Mouse (Mus musculus): ENCODE measurements around the gene Olfr1396. TPM values are rescaled to one million over a fixed set of nuclear protein-coding genes. Genes with fewer than 3 reads are reported as not detected.

Olfr1396 gene
- not detected in 2 replicates for polyA plus RNA-seq (2015; fragmentation: Nextera tagmentation; extraction: Ambion mirVana)

DNA sequence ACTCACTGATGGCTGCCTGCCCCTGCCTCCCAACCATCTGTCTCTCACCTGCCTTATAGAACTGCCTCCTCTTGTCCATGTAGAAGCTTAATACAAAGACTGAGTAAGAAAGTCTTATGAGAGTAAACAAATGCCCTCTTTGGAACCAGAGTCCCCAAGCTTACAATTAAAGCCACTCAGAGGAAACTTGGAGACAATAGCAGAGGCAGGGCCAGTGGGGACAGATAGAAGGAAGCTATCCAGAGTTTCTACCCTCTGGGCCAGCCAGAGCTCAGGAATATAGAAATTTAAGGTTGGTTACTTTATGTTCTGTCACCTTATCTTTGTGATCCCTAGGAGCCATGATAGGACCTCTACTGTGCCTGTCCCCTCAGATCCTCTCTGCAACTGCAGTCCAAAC is at the start of gene Olfr1396:
Gene Olfr1396 (minus strand): TSS at position 101 of the 400 bp plus-strand sequence.
- no peaks in the 10 kb centered on the region for H3K27me3 ChIP-seq
- no peak within 1 kb of the TSS for H3K9ac ChIP-seq
- H3K36me3 ChIP-seq: no peaks in the 10 kb centered on the region
- H3K9me3 ChIP-seq: no peaks in the 10 kb centered on the region
- H3K4me1 ChIP-seq (replicated peaks): no peaks in the 10 kb centered on the region
- no peak within 1 kb of the TSS for H3K4me2 ChIP-seq
- no peak within 1 kb of the TSS for H3K4me3 ChIP-seq
- ATAC-seq (ENCODE audit: low FRiP score): no peak
- H3K27ac ChIP-seq: no peak within 1 kb of the TSS

- H3K9ac ChIP-seq: no peak overlapping the region
- ATAC-seq (ENCODE audit: low FRiP score): no peak
- H3K4me2 ChIP-seq: no peak overlapping the region
- 93% methylated on average over 2 of the region's 2 CpGs for WGBS
- no peak overlapping the region for H3K4me3 ChIP-seq
- H3K36me3 ChIP-seq: no peaks in the 10 kb centered on the region
- no peaks in the 10 kb centered on the region for H3K4me1 ChIP-seq (replicated peaks)
- no peaks in the 10 kb centered on the region for H3K9me3 ChIP-seq
- H3K27me3 ChIP-seq: no peaks in the 10 kb centered on the region
- H3K27ac ChIP-seq: no peak overlapping the region
Measured at GRCm38 (mm10) chr11:49156821-49157814, 42.4 kb upstream of the Olfr1396 start.

DNA sequence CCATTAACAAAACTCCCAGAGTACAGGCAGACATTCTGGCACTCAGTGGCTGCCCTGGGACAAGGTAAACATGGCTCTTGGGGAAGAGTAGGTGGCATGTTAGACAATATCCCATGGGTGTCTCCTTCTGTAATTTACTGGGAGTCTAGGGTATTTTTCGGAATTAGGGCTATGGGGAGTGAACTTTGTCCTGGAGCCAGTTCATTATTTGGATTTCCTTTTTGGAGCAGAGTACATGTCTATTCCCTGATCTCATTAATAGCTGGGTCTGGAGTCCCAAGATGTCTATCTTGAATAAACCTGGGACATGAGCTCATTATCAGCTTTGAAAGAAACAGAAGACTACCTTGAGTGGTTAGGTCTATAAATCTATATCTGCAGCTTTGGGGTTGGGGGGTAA is 39.4 kb upstream of the Olfr1396 start, which contains the start of gene Olfr1394:
Gene Olfr1394 (plus strand): TSS at position 301 of the 400 bp plus-strand sequence.
- Histone ChIP-seq H3K4me1 (replicated peaks) (no peaks in the 10 kb centered on the region), H3K4me2 (no peak within 1 kb of the TSS), H3K9me3 (no peaks in the 10 kb centered on the region), H3K36me3 (no peaks in the 10 kb centered on the region), H3K4me3 (no peak within 1 kb of the TSS), H3K27ac (no peak within 1 kb of the TSS), H3K9ac (no peak within 1 kb of the TSS), H3K27me3 (no peaks in the 10 kb centered on the region)
- ATAC-seq (ENCODE audit: low FRiP score): no peak
- 98% methylated on average over 1 of the region's 1 CpGs for WGBS

DNA sequence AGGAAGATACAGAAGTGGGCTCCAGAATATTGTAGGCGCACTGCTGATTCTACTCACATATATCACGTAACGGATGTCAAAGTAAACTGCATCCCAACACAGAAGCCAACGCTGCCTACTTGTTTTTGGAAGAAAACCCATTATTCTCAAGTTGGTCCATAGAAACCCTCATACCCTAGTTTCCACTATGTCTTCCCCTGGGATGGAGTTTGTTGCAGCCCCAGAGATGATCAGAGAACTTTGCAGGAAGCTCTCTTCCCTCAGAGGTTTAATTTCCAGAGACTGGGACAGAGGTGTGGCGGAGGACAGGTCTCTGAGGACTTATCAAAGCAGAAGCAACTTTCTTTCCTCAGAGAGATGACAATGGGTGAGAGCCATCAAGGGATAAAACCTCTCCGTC is 27.3 kb upstream of the Olfr1396 start, which contains the start of gene Olfr1395:
Gene Olfr1395 (plus strand): TSS at position 301 of the 400 bp plus-strand sequence.
- Histone ChIP-seq H3K9ac (no peak within 1 kb of the TSS), H3K4me3 (no peak within 1 kb of the TSS), H3K27ac (no peak within 1 kb of the TSS), H3K27me3 (no peaks in the 10 kb centered on the region), H3K36me3 (no peaks in the 10 kb centered on the region), H3K9me3 (no peaks in the 10 kb centered on the region), H3K4me1 (replicated peaks) (no peaks in the 10 kb centered on the region), H3K4me2 (no peak within 1 kb of the TSS)
- WGBS: 91% methylated on average over 6 of the region's 6 CpGs
- no peak for ATAC-seq (ENCODE audit: low FRiP score)

DNA sequence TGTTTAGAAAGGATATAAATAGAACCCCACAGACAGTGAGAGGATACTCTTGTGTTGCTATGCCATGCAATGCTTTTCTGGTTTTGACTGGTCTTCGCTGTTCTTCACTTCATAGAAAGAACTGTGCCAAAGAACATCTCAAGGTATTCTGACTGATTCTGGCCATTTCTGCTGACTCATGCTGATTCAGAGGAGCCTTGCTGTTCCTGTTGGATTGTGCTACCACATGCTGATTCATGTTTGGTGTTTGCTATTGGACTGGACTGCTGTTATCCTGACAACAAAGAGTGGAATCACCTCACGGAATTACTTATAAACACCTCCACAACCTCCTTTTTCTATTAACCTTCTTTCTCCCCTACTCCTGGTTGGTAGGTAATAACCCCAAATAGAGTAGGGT is 9.5 kb upstream of the Olfr1396 start:
- H3K4me3 ChIP-seq: no peak overlapping the region
- H3K27ac ChIP-seq: no peak overlapping the region
- H3K9ac ChIP-seq: no peak overlapping the region
- no peaks in the 10 kb centered on the region for H3K4me1 ChIP-seq (replicated peaks)
- no peaks in the 10 kb centered on the region for H3K9me3 ChIP-seq
- H3K36me3 ChIP-seq: no peaks in the 10 kb centered on the region
- H3K27me3 ChIP-seq: no peaks in the 10 kb centered on the region
- no peak overlapping the region for H3K4me2 ChIP-seq
- ATAC-seq (ENCODE audit: low FRiP score): no peak
- 91% methylated on average over 2 of the region's 2 CpGs for WGBS

- H3K4me1 ChIP-seq (replicated peaks): no peaks in the 10 kb centered on the region
- no peak overlapping the region for H3K27ac ChIP-seq
- H3K36me3 ChIP-seq: no peaks in the 10 kb centered on the region
- no peak overlapping the region for H3K4me2 ChIP-seq
- WGBS: 95% methylated on average over 3 of the region's 3 CpGs
- no peaks in the 10 kb centered on the region for H3K9me3 ChIP-seq
- no peak for ATAC-seq (ENCODE audit: low FRiP score)
- H3K9ac ChIP-seq: no peak overlapping the region
- H3K27me3 ChIP-seq: no peaks in the 10 kb centered on the region
- H3K4me3 ChIP-seq: no peak overlapping the region
Measured at GRCm38 (mm10) chr11:49119635-49120034, 5.0 kb upstream of the Olfr1396 start.

- Histone ChIP-seq H3K4me1 (replicated peaks) (no peaks in the 10 kb centered on the region), H3K9me3 (no peaks in the 10 kb centered on the region), H3K27me3 (no peaks in the 10 kb centered on the region), H3K4me2 (no peak overlapping the region), H3K27ac (no peak overlapping the region), H3K4me3 (no peak overlapping the region), H3K36me3 (no peaks in the 10 kb centered on the region), H3K9ac (no peak overlapping the region)
- 73% methylated on average over 2 of the region's 2 CpGs for WGBS
- ATAC-seq (ENCODE audit: low FRiP score): no peak
Measured at GRCm38 (mm10) chr11:49114158-49114557, 516 bp downstream of the Olfr1396 start.

GRCm38 (mm10) chr11:49112624-49113219 is 2.0 kb downstream of the Olfr1396 start:
- Histone ChIP-seq H3K27ac (no peak overlapping the region), H3K4me3 (no peak overlapping the region), H3K4me1 (replicated peaks) (no peaks in the 10 kb centered on the region), H3K9me3 (no peaks in the 10 kb centered on the region), H3K4me2 (no peak overlapping the region), H3K9ac (no peak overlapping the region), H3K36me3 (no peaks in the 10 kb centered on the region), H3K27me3 (no peaks in the 10 kb centered on the region)
- WGBS: 90% methylated on average over 6 of the region's 6 CpGs
- no peak for ATAC-seq (ENCODE audit: low FRiP score)

DNA sequence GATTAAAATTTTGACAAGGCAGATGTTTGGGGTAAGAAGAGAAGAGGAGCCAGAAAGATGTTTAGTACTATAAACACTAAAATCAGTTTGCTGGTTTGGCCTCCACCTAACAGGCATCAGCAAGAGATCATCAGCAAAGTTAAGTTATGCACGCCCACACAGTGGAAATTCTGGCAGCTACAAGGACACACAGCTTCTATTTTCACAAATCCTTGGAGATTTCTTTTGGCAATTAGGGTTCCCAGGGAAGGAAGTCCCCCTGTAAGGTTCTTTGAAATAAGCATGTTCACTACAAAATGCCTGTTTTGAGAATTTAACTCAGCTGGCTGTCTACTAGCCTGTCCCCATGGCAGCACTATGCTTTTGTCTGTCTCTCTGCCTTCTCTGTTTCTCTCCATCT is 3.7 kb downstream of the Olfr1396 start:
- Histone ChIP-seq H3K9me3 (no peaks in the 10 kb centered on the region), H3K4me3 (no peak overlapping the region), H3K4me2 (no peak overlapping the region), H3K27me3 (no peaks in the 10 kb centered on the region), H3K4me1 (replicated peaks) (no peaks in the 10 kb centered on the region), H3K36me3 (no peaks in the 10 kb centered on the region), H3K27ac (no peak overlapping the region), H3K9ac (no peak overlapping the region)
- WGBS: 79% methylated on average over 1 of the region's 1 CpGs
- no peak for ATAC-seq (ENCODE audit: low FRiP score)

- Histone ChIP-seq H3K4me3 (no peak overlapping the region), H3K27ac (no peak overlapping the region), H3K27me3 (no peaks in the 10 kb centered on the region), H3K9ac (no peak overlapping the region), H3K9me3 (no peaks in the 10 kb centered on the region), H3K4me2 (no peak overlapping the region), H3K4me1 (replicated peaks) (no peaks in the 10 kb centered on the region), H3K36me3 (no peaks in the 10 kb centered on the region)
- WGBS: 38% methylated on average over 1 of the region's 1 CpGs
- no peak for ATAC-seq (ENCODE audit: low FRiP score)
Measured at GRCm38 (mm10) chr11:49108833-49109232, 5.8 kb downstream of the Olfr1396 start.

DNA sequence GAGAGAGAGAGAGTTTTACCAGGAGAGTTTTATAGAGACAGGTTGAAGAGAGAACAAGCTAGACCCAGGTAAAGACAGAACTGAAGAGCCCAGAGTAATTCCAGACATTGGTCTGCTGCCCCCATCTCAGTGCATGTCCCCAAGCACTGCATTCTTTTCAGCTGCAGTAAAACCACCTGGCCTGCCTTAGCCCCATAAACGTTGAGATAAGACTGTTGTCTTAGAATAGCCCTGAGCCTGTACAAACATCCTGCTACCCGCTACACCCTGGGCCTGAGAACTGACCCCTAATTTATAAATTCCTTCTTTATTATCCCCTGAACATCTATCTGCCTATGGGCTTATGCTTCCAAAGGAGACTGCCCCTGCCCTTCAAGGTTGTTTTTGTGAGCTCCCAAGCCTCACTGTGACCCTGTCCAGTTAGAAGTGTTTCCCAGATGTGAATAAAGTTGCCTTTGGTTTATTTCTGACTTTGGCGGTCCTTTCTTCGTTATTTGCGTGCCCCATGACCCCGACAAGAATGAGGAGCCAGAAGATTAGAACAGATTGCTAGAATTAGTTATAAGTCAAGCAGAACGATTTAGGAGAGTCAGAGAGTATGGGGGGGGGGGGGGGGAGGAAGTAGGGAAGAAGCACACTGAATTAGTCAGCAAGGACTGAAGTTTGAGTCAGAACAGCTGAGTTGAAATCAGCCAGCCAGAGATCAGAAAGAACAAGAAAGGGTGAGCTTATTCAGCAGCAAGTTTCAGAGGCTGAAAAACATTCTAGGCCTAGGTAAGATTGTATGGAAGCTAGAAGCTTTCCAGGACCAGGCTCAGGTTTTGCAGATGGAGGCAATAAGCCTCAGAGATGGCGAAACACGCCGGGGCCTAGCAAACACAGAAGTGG is 6.8 kb downstream of the Olfr1396 start:
- Histone ChIP-seq H3K4me3 (no peak overlapping the region), H3K36me3 (no peaks in the 10 kb centered on the region), H3K4me1 (replicated peaks) (no peaks in the 10 kb centered on the region), H3K27ac (no peak overlapping the region), H3K4me2 (no peak overlapping the region), H3K27me3 (no peaks in the 10 kb centered on the region), H3K9ac (no peak overlapping the region), H3K9me3 (no peaks in the 10 kb centered on the region)
- WGBS: 75% methylated on average over 10 of the region's 10 CpGs
- ATAC-seq (ENCODE audit: low FRiP score): no peak

GRCm38 (mm10) chr11:49105752-49106151 is 8.9 kb downstream of the Olfr1396 start:
- Histone ChIP-seq H3K27me3 (no peaks in the 10 kb centered on the region), H3K4me1 (replicated peaks) (no peaks in the 10 kb centered on the region), H3K9ac (no peak overlapping the region), H3K36me3 (no peaks in the 10 kb centered on the region), H3K4me2 (no peak overlapping the region), H3K9me3 (no peaks in the 10 kb centered on the region), H3K4me3 (no peak overlapping the region), H3K27ac (no peak overlapping the region)
- WGBS: 73% methylated on average over 1 of the region's 1 CpGs
- ATAC-seq (ENCODE audit: low FRiP score): no peak
